Mouse (Mus musculus): ENCODE results near the gene Myd88.

Gene Myd88

DNA sequence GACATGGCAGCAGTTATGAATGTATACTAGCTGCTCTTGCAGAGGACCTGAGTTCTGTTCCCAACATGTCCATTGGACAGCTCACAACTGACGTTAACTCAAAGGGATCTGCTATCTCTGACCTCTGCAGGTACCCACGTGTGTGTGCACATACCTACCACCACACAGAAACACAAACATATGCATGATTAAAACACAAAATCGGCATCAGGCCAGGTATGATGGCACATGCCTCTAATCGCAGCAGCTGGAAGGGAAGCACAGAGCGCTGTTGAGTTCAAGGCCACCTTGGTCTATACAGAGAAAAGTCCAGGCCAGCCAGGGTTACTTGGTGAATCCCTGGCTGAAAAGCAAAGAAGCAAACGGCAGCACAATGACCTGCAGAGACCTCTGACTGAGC is 43.5 kb downstream of the Myd88 start:
- no peak for DNase-seq (ENCODE audit: low spot score)

DNA sequence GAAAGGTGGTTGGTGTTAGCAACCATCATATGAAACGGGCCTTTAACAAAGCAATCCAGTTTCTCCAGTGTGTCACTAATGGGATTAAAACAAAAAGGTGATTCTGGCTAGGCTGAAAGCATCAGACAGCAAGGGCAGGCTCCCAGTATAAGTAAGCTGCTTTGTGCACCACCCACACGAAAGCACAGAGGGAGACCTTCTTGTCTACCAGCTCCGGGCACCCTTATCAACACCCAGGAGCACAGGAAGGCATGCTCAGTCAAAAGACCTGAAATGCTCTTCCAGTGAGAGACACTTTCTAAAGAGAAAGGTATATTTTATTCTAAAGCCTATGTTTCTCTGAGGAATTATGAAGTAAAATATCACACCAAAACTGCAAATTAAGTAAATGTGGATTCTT is 50.4 kb downstream of the Myd88 start:
- DNase-seq (ENCODE audit: low spot score): no peak
